Mouse (Mus musculus): ENCODE data around the gene Olfr649. TPM values are rescaled to one million over a fixed set of nuclear protein-coding genes. Genes with fewer than 3 reads are reported as not detected.

The Olfr649 gene
- total RNA-seq (2021): not detected

- intact Hi-C loops (cut with DNase I): no loop called here
- DNase-seq (ENCODE audit: extremely low spot score in 1 of 2, low spot score in 2 of 2): no peak
Observed at GRCm38 (mm10) chr7:104195885-104196284, at the start of gene Olfr649. Olfr649 (minus strand) TSS chr7:104195985.

- DNase-seq (ENCODE audit: extremely low spot score in 1 of 2, low spot score in 2 of 2): peak; percentile 13 to 34
- intact Hi-C loops (cut with DNase I): no loop called here
Observed at GRCm38 (mm10) chr7:104244287-104245181, 48.7 kb upstream of the Olfr649 start, which contains the start of gene Trim34a. Trim34a (plus strand) TSS chr7:104244457.

GRCm38 (mm10) chr7:104243616-104244015 is 47.8 kb upstream of the Olfr649 start:
- intact Hi-C loops (cut with DNase I): no loop called here
- DNase-seq (ENCODE audit: extremely low spot score in 1 of 2, low spot score in 2 of 2): no peak

GRCm38 (mm10) chr7:104240857-104241256 is 45.1 kb upstream of the Olfr649 start:
- intact Hi-C loops (cut with DNase I): no loop called here
- DNase-seq (ENCODE audit: extremely low spot score in 1 of 2, low spot score in 2 of 2): no peak

- DNase-seq (ENCODE audit: extremely low spot score in 1 of 2, low spot score in 2 of 2): no peak
- intact Hi-C loops (cut with DNase I): no loop called here
Observed at GRCm38 (mm10) chr7:104231203-104231602, 35.4 kb upstream of the Olfr649 start.

GRCm38 (mm10) chr7:104218701-104219569 is 23.1 kb upstream of the Olfr649 start, which contains the start of gene Trim6:
Trim6 (plus strand) TSS chr7:104218793.
- intact Hi-C loops (cut with DNase I): no loop called here
- peak; percentile 7 to 77 for DNase-seq (ENCODE audit: extremely low spot score in 1 of 2, low spot score in 2 of 2)

- DNase-seq (ENCODE audit: extremely low spot score in 1 of 2, low spot score in 2 of 2): no peak
- intact Hi-C loops (cut with DNase I): no loop called here
Observed at GRCm38 (mm10) chr7:104217881-104218280, 22.1 kb upstream of the Olfr649 start.

- DNase-seq (ENCODE audit: extremely low spot score in 1 of 2, low spot score in 2 of 2): no peak
- intact Hi-C loops (cut with DNase I): no loop called here
Observed at GRCm38 (mm10) chr7:104216011-104216535, 20.3 kb upstream of the Olfr649 start.

- intact Hi-C loops (cut with DNase I): no loop called here
- no peak for DNase-seq (ENCODE audit: extremely low spot score in 1 of 2, low spot score in 2 of 2)
Observed at GRCm38 (mm10) chr7:104206197-104206596, 10.4 kb upstream of the Olfr649 start.

GRCm38 (mm10) chr7:104199822-104200221 is 4.0 kb upstream of the Olfr649 start:
- peak in 1 of 2 experiments; percentile 76 for DNase-seq (ENCODE audit: extremely low spot score in 1 of 2, low spot score in 2 of 2)
- intact Hi-C loops (cut with DNase I): no loop called here

- no peak for DNase-seq (ENCODE audit: extremely low spot score in 1 of 2, low spot score in 2 of 2)
- intact Hi-C loops (cut with DNase I): no loop called here
Observed at GRCm38 (mm10) chr7:104191275-104191674, 4.5 kb downstream of the Olfr649 start.

GRCm38 (mm10) chr7:104183292-104183691 is 12.5 kb downstream of the Olfr649 start, which contains the start of gene Olfr648:
Olfr648 (minus strand) TSS chr7:104183392.
- intact Hi-C loops (cut with DNase I): no loop called here
- DNase-seq (ENCODE audit: extremely low spot score in 1 of 2, low spot score in 2 of 2): no peak

GRCm38 (mm10) chr7:104179074-104179473 is 16.7 kb downstream of the Olfr649 start:
- intact Hi-C loops (cut with DNase I): no loop called here
- DNase-seq (ENCODE audit: extremely low spot score in 1 of 2, low spot score in 2 of 2): no peak

- intact Hi-C loops (cut with DNase I): no loop called here
- DNase-seq (ENCODE audit: extremely low spot score in 1 of 2, low spot score in 2 of 2): no peak
Observed at GRCm38 (mm10) chr7:104178422-104179054, 17.2 kb downstream of the Olfr649 start.

- intact Hi-C loops (cut with DNase I): no loop called here
- DNase-seq (ENCODE audit: extremely low spot score in 1 of 2, low spot score in 2 of 2): no peak
Observed at GRCm38 (mm10) chr7:104175085-104175484, 20.7 kb downstream of the Olfr649 start.

- intact Hi-C loops (cut with DNase I): no loop called here
- DNase-seq (ENCODE audit: extremely low spot score in 1 of 2, low spot score in 2 of 2): peak; percentile 9 to 20
Observed at GRCm38 (mm10) chr7:104169634-104170204, 26.1 kb downstream of the Olfr649 start.

GRCm38 (mm10) chr7:104167105-104167504 is 28.7 kb downstream of the Olfr649 start:
- intact Hi-C loops (cut with DNase I): no loop called here
- no peak for DNase-seq (ENCODE audit: extremely low spot score in 1 of 2, low spot score in 2 of 2)

GRCm38 (mm10) chr7:104150456-104150855 is 45.3 kb downstream of the Olfr649 start, which contains the start of gene Ubqlnl:
Ubqlnl (minus strand) TSS chr7:104150556.
- intact Hi-C loops (cut with DNase I): no loop called here
- no peak for DNase-seq (ENCODE audit: extremely low spot score in 1 of 2, low spot score in 2 of 2)
